Comparison of ENCODE assay signal across 7 mouse cellular contexts in genomic region chr1:153308179-153308914, GRCm38 (mm10). TPM values are rescaled to one million over a fixed set of nuclear protein-coding genes. Genes with fewer than 3 reads are reported as not detected.
DNase-seq lines count a peak whose midpoint lies in the region; ATAC-seq and TF ChIP-seq lines count a peak whose summit lies in the region.

No protein-coding gene starts in this region.

- intact Hi-C loops in left cerebral cortex, postnatal 14 days (cut with DNase I) = loop anchor here (2.0 kb wide), 1 partner anchor 128 kb away; no protein-coding TSS in a partner anchor

- H3K4me1 ChIP-seq in CH12.LX (ENCODE audit: control insufficient read depth in 1 of 2, insufficient read depth in 2 of 2) = peaks cover 9 to 37% of the 10 kb centered on the region in 2 experiments; a peak in 3 of 4 replicates
- H3K4me1 ChIP-seq in bone marrow, adult 2 months (ENCODE audit: control insufficient read depth, insufficient read depth, low read length) = no peaks in the 10 kb centered on the region; the same call in 1 of the 2 replicates
- H3K4me1 ChIP-seq in hindbrain, embryonic 15.5 days (replicated peaks) = peaks cover 22% of the 10 kb centered on the region
- peaks cover 11% of the 10 kb centered on the region for H3K4me1 ChIP-seq in olfactory bulb, adult 2 months (ENCODE audit: control insufficient read depth, insufficient read depth, low read length)

- DNase-seq in CH12.LX (ENCODE audit: extremely low read depth) = no peak
- peak; percentile 39 to 67 for DNase-seq in frontal cortex, adult 2 months (ENCODE audit: extremely low spot score in 1 of 2, low spot score in 1 of 2)
- peak; percentile 64 to 69 for DNase-seq in left cerebral cortex, postnatal 14 days (ENCODE audit: low spot score in 2 of 2)

- peaks cover 2% of the 10 kb centered on the region; the same call in 1 of the 2 replicates for H3K79me2 ChIP-seq in CH12.LX (replicated peaks; ENCODE audit: control insufficient read depth, extremely low read depth, insufficient read depth, poor library complexity, severe bottlenecking)

- no peak for TF ChIP-seq POLR2A in CH12.LX (IDR thresholded peaks at IDR 0.05; ENCODE audit: low read depth, low read length)
- TF ChIP-seq POLR2A in bone marrow, adult 2 months (IDR thresholded peaks at IDR 0.05; ENCODE audit: borderline replicate concordance, control insufficient read depth, low read depth, low read length) = no peak
- TF ChIP-seq POLR2A in olfactory bulb, adult 2 months (IDR thresholded peaks at IDR 0.05; ENCODE audit: insufficient read depth, low read depth, low read length) = no peak

- TF ChIP-seq EP300 in CH12.LX (IDR thresholded peaks at IDR 0.05; ENCODE audit: low read length) = no peak

- in situ Hi-C loops in CH12.LX (cut with MboI; ENCODE audit: low pct_ligation_motif_present, low pct_unique_long_range_greater_than_20kb, low sequenced_read_pairs) = no loop called here

- H3K9me3 ChIP-seq in CH12.LX (replicated peaks; ENCODE audit: low read length) = no peaks in the 10 kb centered on the region
- no peaks in the 10 kb centered on the region for H3K9me3 ChIP-seq in hindbrain, embryonic 15.5 days

- dilution Hi-C loops in CH12.LX (cut with MboI; ENCODE audit: extremely low pct_ligation_motif_present, extremely low pct_unique_long_range_greater_than_20kb, low sequenced_read_pairs) = no loop called here

- no peaks in the 10 kb centered on the region for H3K36me3 ChIP-seq in CH12.LX (replicated peaks in 1 of 2; ENCODE audit: control insufficient read depth in 1 of 2, insufficient read depth in 1 of 2, low read length in 1 of 2)
- no peaks in the 10 kb centered on the region for H3K36me3 ChIP-seq in hindbrain, embryonic 15.5 days

- peak; percentile 65; the same call in 1 of the 2 replicates for ATAC-seq in hindbrain, embryonic 15.5 days (ENCODE audit: low FRiP score, low read depth)
- ATAC-seq in granulocyte monocyte progenitor cell, adult 5-6 weeks (replicated peaks; ENCODE audit: poor library complexity, severe bottlenecking) = no peak

- peak overlapping the region; percentile 21; the same call in 1 of the 2 replicates for H3K9ac ChIP-seq in CH12.LX (ENCODE audit: insufficient read depth, low read depth)
- no peak overlapping the region for H3K9ac ChIP-seq in hindbrain, embryonic 15.5 days

- TF ChIP-seq CTCF in CH12.LX (conservative IDR thresholded peaks at IDR 0.05 in 1 of 2, IDR thresholded peaks at IDR 0.05 in 1 of 2; ENCODE audit: low read depth in 2 of 2, low read length in 2 of 2) = no peak
- TF ChIP-seq CTCF in bone marrow, adult 2 months (IDR thresholded peaks at IDR 0.05; ENCODE audit: control insufficient read depth, insufficient read depth, low read length) = no peak
- TF ChIP-seq CTCF in olfactory bulb, adult 2 months (IDR thresholded peaks at IDR 0.05; ENCODE audit: insufficient read depth, low read depth, low read length) = no peak

- 71% methylated on average over 9 of the region's 9 CpGs for WGBS in bone marrow, adult 2 months
- 60% methylated on average over 9 of the region's 9 CpGs for WGBS in hindbrain, embryonic 15.5 days
- 24% methylated on average over 9 of the region's 9 CpGs for WGBS in olfactory bulb, adult 2 months

- 0 out of 2 replicates have a peak overlapping the region, but pooled peaks have one; percentile 9 for H3K27ac ChIP-seq in CH12.LX (ENCODE audit: insufficient read depth, low read depth)
- peak overlapping the region; percentile 54 for H3K27ac ChIP-seq in bone marrow, adult 2 months (ENCODE audit: control insufficient read depth, insufficient read depth, low read depth, low read length, poor library complexity)
- H3K27ac ChIP-seq in hindbrain, embryonic 15.5 days (replicated peaks) = peak overlapping the region; percentile 69
- peak overlapping the region; percentile 40 for H3K27ac ChIP-seq in olfactory bulb, adult 2 months (ENCODE audit: insufficient read depth, low read depth, low read length)

- no peak overlapping the region for H3K4me3 ChIP-seq in CH12.LX (replicated peaks in 1 of 3; ENCODE audit: low read depth in 2 of 3, low read length in 2 of 3, poor library complexity in 1 of 3)
- H3K4me3 ChIP-seq in bone marrow, adult 2 months (replicated peaks; ENCODE audit: control insufficient read depth, low read depth, low read length) = no peak overlapping the region
- no peak overlapping the region for H3K4me3 ChIP-seq in hindbrain, embryonic 15.5 days
- no peak overlapping the region for H3K4me3 ChIP-seq in olfactory bulb, adult 2 months (ENCODE audit: insufficient read depth, low read depth, low read length)

- no peak for TF ChIP-seq RAD21 in CH12.LX (IDR thresholded peaks at IDR 0.05; ENCODE audit: low read depth, low read length)

- H3K4me2 ChIP-seq in CH12.LX (ENCODE audit: insufficient read depth, low read depth, poor library complexity, severe bottlenecking) = peak overlapping the region; percentile 38
- H3K4me2 ChIP-seq in hindbrain, embryonic 15.5 days = peak overlapping the region; percentile 21

- no peaks in the 10 kb centered on the region for H3K27me3 ChIP-seq in CH12.LX (replicated peaks)
- no peaks in the 10 kb centered on the region for H3K27me3 ChIP-seq in hindbrain, embryonic 15.5 days

TF ChIP-seq in CH12.LX, 34 proteins besides CTCF, POLR2A, EP300 and RAD21:
- TF ChIP-seq RCOR1 (conservative IDR thresholded peaks at IDR 0.05; ENCODE audit: low read depth, low read length) = no peak
- TF ChIP-seq UBTF (IDR thresholded peaks at IDR 0.05; ENCODE audit: low read depth, low read length) = no peak
- TF ChIP-seq JUN (IDR thresholded peaks at IDR 0.05; ENCODE audit: insufficient read depth, low read depth, low read length) = no peak
- TF ChIP-seq SMC3 (IDR thresholded peaks at IDR 0.05; ENCODE audit: low read depth, low read length) = no peak
- no peak for TF ChIP-seq TBP (conservative IDR thresholded peaks at IDR 0.05; ENCODE audit: low read depth, low read length)
- TF ChIP-seq ELF1 (IDR thresholded peaks at IDR 0.05; ENCODE audit: low read depth, low read length) = peak; percentile 64; the same call in 1 of the 2 replicates

RNA-seq across cellular contexts. Expression of gene Lamc1, which starts 24.2 kb away (rescaled TPM):
- 9.4 and 10.5 TPM in 2 replicates for total RNA-seq in CH12.LX (2012; rRNA removed)
- 4.1 and 5.7 TPM in 2 replicates for total RNA-seq in CH12.LX (2014; rRNA removed)
- polyA plus RNA-seq in CH12.LX (2012; ENCODE audit: insufficient read length, low read depth) = 13.1 and 16.7 TPM in 2 replicates
- 3.7 and 10.6 TPM in 2 replicates for polyA plus RNA-seq in bone marrow, adult 2 months (2011; ENCODE audit: insufficient read depth, insufficient read length, low replicate concordance, missing spikeins)
- 24.4 and 25.8 TPM in 2 replicates for polyA plus RNA-seq in frontal cortex, adult 2 months (2012; rRNA removed)
- 19.2 and 20.9 TPM in 2 replicates for polyA plus RNA-seq in hindbrain, embryonic 15.5 days (2015; fragmentation: Nextera tagmentation; extraction: Ambion mirVana)
- 10 to 100 TPM; 40.8 to 46.8 TPM for total RNA-seq in left cerebral cortex, postnatal 14 days (2021)
- polyA plus RNA-seq in olfactory bulb, adult 2 months (2012; ENCODE audit: insufficient read depth, insufficient read length, low replicate concordance, missing spikeins) = not detected in 2 replicates
- 3.3 and 5.1 TPM in 2 replicates for total RNA-seq in granulocyte monocyte progenitor cell, adult 5-6 weeks (2014; fragmentation: Nextera tagmentation)
- total RNA-seq in granulocyte monocyte progenitor cell, adult 5-6 weeks (2017) = 2.7 and 5.2 TPM in 2 replicates

Comparison
In these comparisons a context has a peak if more than half of its experiments do, and no peak if none do; other contexts are left out.
1. H3K27ac ChIP-seq: peak in every context shown above with its lines; median percentile 69 in hindbrain, embryonic 15.5 days; 54 in bone marrow, adult 2 months; 40 in olfactory bulb, adult 2 months; 9 in CH12.LX.